Mouse (Mus musculus) cerebral cortex, adult 2 months (tissue): ENCODE measurements around the gene Slc22a14.

ENCODE experiments used
- WGBS: fragments of 180-500 bp; shearing (Covaris S2); methylation state at CpG from one replicate; pipeline ENCODE4 v1.1.7; 2018; 5-methylcytosine and 5-hydroxymethylcytosine counted together

Slc22a14 gene

DNA sequence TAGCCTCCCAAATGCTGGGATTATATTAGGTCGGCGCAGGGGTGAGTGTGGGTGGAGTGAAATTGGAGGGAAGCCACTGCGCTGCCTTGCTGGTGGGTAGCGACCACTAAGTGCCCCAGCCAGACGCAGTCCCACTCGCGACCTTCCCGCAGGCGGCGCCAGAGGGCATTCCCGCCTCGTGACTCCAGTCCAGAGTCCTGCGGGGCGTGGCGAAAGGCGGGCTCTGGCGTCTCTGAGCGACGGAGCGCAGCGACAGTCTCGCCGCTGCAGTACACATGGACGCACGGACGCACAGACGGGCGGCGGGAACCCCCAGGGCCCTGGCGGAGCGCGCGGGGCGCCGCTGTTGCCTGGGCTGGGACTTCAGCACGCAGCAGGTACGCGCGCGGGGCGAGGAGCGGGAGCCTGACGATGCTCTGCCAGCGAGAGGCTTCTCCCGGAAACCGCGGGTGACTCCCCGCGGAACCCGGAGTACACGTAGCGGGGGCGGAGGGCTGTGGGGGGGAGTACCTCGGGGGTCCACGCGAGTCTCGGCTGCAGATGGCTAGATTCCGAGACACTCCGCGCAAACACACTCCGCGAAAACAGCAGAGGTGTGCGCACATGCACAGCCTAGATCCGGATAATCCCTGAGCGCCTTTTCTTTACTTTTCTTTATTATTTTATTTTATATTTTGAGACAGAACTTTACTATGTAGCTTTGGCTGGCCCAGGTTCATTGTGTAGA lies 7.9 kb downstream of the Slc22a14 start, which contains the start of gene Xylb:
Gene Xylb, plus strand, starts transcription at position 51 of the 727 bp plus-strand sequence.
- WGBS: 2% methylated on average over 65 of the region's 65 CpGs

DNA sequence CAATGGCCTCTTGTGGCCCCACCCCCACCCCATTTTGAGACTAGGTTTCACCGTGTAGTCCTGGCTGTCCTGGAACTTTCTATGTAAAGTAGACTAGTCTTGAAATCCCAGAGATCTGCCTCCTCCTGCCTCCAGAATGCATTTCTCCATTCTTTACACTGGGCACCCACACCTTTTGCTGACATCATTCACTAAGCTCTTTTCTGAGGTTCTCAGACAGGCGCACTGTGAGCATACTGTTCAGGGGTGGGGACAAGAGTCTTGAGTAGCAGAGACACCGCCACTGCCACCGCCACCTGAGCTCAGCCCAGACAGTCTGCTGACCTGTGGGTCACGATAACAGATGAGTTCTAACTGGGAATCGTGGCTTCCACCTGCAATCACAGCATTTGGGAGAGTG lies 9.4 kb downstream of the Slc22a14 start:
- WGBS: 63% methylated on average over 6 of the region's 6 CpGs

DNA sequence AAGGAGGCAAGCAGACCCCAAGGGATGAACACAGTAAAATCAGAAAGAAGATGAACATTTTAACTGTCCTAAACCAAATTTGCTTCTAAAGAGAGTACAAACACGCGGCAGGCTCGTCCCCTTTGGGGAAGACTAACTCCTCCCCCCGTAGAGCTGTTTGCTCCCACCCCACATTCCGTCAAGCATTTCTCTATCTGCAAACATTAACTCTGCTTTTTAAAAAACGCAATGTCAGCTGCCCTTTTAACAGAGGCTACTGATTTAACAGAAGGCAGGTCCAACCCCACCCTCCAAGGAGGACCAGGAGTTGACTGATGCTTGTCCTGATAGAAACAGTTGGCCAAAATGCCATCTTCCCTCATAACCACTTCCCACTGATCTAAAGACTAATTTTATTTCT lies 11.4 kb downstream of the Slc22a14 start:
- WGBS: 82% methylated on average over 6 of the region's 6 CpGs

DNA sequence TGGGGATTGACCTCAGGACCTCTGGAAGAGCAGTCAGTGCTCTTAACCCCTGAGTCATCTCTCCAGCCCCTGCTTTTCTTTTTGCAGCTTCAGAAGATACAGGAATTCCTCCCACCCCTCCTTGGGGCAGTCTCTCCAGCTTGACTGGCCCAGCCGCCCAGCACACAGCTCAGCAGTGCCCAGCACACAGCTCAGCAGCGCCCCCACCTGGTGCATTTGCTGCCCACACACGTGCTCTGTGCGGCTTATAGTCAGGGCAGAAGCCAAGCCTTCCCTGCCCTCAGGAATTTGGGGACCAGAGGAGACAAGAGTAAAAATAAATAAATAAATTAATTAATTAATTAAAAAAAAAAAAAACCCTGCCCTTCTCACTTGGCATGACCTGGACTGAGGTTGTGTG lies 13.3 kb downstream of the Slc22a14 start:
- 18% methylated on average over 4 of the region's 4 CpGs for WGBS

DNA sequence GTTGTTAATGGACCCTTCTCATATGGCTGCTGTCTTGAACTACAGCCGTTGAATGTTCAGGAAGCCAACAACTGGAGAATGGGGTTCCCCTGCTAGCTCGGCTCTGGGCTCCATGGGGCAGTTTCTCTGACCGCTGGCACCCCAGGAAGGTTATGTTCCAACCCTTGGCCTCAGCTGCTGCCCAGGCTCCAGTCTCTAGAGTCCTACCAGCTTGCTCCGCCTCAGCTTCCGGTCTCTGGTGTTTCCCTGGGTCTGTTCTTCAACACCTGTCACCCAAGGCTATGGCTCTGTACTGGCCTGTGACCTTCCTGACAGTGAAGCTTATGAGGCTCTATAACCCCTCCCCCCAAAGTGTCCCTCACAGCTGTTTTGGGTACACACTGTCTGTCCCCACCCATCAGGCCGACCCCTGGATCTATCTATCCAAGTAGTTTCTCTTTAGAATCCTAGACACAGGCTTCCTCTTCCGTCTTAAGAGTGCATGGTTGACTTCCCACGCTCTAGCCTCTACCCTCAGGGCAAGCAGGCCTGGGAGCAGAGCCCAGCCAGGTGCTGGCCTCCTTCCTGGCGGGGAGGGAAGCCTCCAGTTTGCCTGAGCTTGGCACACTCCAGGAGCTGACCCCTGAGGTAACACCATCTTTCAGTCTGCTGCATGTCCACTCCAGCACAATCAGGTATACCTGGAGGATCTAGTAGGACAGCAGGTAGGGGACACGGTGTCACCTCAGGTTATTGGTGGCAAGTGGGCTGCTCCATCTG lies 14.2 kb downstream of the Slc22a14 start:
- 90% methylated on average over 10 of the region's 10 CpGs for WGBS

DNA sequence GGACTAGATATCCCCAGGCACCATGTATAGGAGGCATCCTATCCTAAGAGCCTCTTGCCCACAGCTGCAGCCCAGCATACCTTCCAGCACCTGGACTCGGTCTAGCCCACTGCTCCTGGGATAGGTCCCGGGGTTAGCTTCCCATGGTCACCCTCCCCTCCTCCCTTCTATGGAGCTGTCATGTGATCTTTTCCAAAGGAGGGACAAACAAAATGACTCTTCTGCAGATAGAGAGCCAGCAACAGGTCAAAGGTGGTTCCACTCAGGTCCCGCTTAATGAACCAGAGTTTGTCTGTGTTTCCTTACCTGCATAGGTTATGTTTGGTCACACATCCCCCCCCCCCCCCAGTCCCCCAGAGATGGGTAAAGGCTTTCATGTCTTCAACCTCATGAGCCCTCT lies 14.8 kb downstream of the Slc22a14 start:
- whole genome bisulfite sequencing: 88% methylated on average over 3 of the region's 3 CpGs

DNA sequence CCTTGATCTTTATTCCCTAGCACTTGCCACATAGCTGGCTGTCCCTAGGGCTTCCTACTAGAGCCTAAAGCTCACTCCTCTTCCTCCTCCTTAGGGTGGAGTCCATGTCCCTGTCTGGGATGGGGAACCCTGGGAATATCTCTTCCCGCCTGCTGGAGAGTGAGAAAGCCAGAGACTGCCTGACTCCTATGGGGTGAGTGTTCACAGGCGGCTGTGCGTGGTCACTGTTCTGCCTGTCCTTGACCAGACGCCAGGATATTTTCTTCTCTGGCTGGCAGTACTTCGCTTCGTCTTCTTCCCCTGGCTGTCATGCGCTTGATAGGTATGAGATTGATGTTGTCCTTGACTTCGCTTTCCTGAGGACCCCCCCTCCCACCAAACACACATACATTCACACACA lies 19.0 kb downstream of the Slc22a14 start:
- WGBS: 89% methylated on average over 8 of the region's 8 CpGs

DNA sequence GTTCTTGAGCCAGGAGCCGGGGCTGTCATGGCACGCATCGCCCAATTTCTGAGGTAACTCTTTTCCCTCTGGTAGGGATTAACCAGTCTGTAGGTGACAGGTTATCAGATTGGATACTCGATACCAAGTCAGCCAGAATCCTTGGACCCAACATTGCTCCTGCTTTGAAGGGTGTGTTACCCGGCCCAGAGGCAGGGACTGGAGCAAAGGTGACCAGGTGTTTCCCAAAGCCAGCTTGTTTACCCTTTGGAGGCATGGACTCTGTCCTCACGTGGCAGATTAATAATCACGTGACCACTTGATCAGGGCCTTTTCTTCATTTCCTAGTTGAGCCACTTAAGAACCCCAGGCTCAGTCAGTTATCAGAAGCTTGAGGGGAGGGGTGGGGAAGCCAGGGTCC lies 22.6 kb downstream of the Slc22a14 start:
- 90% methylated on average over 7 of the region's 7 CpGs for WGBS

DNA sequence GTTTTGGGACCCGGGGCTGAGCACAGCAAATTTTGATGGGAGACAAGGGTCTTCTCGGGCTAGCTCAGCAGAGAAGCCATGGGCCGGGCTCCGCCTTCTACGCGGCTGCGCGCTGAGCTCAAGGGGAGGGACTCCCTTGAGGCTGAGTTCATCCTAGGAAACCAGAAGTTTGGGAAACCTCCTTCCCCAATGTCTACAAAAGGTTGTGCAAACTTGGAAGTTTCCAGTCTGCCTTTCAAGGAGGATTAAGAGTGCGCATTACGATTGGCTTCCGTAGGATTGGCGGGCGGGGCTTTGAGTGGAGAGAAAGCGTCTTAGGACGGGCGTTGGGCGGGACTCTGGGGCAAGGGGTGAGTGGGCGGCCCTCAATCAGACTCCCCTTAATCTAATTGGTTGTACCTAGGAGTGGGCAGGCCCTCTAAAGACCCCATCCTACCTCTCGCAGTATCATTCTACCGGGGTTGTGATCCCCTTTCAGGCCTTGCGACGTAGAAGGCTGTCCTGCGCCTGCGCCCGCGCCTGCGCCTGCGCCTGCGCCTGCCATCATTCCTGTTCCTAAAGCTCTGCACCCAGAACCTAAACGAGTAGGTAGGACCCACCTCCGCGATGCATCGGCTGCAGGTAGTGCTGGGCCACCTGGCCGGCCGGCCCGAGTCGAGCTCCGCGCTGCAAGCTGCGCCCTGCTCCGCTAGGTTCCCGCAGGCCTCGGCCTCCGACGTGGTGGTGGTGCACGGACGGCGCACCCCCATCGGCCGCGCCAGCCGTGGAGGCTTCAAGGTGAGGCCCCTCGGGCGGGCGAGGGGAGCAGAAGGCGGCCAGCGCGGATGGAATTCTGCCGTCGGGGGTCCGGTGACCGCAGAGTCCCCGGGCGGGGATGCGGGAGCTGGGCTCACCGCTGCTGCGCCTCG lies 24.2 kb downstream of the Slc22a14 start, which contains the start of gene Myd88:
Gene Myd88, minus strand, starts transcription at position 503 of the 908 bp plus-strand sequence.
- 1% methylated on average over 68 of the region's 68 CpGs for WGBS

DNA sequence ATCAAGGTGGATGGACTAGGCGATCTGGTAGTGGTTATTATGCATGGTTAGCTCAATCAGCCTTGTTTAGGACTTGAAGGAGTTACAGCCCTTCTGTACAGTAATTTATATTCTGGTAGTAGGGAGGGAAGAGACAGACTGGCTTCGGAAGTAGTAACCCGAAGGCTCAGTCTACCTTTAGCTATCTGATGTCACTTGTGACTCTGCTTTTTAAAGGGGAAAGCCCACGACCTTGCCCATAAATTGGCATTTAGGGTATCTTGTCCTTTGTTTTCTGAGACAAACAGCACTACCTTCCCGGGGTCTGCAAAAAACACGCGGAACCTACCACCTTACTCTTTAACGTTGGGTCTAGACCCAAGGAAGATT lies 25.2 kb downstream of the Slc22a14 start:
- WGBS: 5% methylated on average over 8 of the region's 8 CpGs

DNA sequence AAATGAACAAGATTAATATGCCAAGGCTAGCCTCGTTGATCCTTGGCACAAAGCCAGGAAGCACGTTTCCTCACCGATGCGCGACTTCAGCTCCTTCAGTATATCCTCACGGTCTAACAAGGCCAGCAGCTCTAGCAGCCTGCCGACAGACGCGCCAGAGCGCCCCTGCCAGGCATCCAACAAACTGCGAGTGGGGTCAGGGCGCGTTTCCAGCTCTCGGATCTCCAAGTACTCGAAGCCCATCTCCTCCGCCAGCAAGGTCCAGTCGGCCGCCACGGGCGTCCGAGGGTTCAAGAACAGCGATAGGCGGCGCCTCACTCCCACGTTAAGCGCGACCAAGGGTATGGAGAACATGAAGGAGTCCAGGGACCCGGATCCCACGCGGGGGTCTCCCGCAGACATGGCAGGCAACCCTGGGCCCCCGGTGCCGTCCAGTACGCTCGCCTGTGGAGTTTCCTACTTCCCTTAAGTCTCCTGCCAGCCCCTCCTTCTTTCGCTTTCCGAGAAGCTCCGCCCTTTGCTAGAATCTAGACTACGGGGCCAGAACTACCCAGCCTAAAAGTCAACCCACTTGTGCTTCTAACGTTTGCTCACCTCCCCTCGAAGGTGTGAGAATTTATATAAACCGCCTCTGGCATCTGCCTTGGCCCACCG lies 25.7 kb downstream of the Slc22a14 start, which contains the start of gene Acaa1a:
Gene Acaa1a, plus strand, starts transcription at position 119 of the 654 bp plus-strand sequence.
- WGBS: 1% methylated on average over 43 of the region's 43 CpGs

DNA sequence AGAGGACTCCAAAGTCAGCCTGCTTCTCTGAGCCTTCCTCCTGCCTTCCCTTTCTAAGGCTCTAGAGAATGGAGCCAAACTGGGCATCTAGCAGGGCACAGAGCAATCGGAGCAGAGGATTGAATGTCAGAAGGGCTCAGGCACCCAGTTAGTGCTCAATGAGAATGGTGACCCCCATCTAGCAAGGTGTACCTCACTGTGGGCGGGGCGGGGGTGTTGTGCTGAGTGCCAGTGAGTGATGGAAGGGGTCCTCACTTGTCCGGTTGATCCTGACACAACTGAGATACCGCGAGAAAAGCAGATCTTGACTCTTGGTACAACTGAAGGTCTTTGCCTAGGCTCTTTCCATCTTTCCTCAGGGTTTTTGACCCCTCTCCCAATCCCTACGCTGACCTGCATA lies 26.2 kb downstream of the Slc22a14 start:
- WGBS: 67% methylated on average over 7 of the region's 7 CpGs

DNA sequence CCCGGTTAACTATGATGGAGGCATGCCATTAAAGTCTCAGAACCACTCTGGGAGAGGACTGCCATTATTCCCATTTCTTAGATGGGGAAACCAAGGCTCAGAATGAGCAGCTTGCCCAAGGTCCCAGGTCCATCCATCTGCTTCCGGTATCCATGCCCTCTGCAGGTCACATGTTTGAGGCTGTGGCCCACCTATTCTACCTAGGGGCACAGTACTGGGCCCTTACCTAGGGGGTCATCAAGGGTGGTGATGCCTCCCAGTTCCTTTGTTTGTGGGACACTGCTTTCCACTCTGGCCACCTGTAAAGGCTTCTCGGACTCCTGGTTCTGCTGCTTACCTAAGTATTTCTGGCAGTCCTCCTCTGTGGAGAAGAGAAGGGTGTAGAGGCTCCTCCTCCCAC lies 27.0 kb downstream of the Slc22a14 start:
- WGBS: 92% methylated on average over 3 of the region's 3 CpGs

DNA sequence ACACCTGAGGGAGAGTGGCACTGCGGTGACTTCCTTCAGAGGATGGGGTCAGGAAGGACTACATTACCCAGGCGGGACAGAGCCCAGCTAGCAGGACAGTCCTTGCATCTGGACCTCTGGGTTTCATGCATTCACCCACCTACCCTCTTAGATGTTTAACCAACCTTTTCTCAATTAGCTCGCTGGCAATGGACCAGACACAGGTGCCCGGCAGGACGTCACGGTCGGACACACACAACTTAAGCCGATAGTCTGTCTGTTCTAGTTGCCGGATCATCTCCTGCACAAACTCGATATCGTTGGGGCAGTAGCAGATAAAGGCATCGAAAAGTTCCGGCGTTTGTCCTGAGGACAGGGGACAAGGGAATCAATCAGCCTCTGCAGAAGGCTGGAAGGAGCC lies 27.5 kb downstream of the Slc22a14 start:
- 96% methylated on average over 14 of the region's 14 CpGs for WGBS

DNA sequence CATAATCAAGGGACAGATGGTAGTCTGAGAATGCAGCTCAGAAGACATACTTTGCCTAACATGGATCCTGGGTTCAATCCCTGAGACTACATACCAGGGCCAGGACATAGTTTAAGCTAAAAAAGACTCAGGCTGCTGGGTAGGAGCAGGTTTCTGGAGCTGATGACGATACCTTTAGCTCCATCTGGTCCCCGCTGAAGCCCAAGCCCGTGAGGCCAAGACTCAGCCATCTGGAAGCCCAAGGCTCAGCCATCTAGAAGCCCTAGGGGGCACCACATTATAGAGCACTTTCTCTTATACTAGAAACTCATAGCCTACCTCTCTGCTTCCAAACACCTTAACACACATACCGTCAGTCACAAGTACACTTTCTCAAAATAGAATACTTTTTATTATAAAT lies 29.8 kb downstream of the Slc22a14 start:
- WGBS: 73% methylated on average over 4 of the region's 4 CpGs

DNA sequence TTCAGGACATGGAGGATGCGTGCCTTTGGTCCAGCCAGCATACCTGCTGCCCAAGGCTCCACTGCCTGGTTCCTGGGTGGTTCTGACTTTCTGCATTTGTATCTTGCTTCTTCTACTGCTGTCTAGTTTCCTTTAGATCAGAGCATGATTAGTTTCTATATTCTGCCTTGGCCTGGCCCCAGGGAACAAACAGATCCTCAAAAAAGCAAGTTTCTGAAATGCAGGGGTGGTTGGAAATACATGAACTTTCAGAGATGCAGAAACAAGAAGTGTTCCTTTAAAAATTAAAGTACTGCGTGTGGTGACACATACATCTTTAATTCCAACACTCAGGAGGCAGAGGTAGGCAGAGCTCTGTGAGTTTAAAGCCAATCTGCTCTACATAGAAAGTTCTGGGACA lies 30.5 kb downstream of the Slc22a14 start:
- 49% methylated on average over 2 of the region's 2 CpGs for WGBS

DNA sequence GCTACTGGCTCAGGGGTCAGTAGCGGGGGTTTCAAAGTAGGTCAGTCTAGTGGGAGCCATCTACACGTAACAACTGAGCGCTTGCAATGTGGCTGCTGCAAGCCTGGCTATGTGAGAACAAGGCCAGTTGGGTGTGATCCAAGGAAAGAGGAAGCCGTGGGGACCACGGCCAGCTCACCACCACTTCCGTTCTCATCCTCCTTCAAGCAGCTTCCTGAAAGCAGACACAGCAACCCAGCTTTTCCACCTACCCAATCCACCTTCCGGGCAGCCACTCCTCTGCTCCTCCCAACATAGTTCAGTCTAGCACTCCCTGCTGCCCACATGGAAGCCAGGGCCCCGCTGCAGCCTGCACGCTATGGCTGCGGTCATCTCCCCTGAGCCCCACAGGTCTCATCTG lies 31.0 kb downstream of the Slc22a14 start:
- 21% methylated on average over 10 of the region's 10 CpGs for WGBS

DNA sequence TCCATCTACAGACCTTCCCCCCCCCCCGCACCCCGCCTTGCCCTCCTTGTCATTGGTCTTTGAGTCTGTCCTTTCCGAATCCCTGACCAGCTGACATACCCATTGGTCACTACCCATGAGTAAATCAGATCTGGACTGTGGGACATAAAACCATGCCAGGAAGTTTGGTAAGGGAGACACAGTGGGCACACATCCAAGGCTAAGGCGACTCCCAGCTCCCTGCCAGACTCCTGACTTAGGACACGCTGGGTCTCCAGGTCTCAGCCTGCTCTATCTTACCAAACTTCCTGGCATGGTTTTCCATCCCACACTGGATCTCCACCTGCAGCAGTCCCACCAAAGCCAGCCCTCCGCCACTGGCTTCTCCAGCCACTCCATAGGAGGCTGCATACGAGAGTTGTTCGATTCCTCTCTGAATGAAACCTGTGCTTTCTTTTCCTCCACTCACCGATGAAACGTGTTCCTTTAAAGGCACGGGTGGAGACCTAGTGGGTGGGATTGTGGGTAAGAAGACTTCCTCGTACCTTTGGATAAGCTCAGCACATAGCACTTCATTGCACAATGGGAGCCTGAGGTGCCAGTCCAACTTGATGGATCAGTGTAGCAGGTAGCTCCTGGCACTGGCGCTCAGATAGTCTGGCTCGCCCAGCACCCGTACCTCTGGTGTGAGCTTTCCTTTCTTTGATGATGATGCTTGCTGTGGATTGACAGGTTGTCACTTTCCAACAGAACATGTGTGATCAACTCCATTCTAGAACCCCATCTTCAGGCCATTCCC lies 35.0 kb downstream of the Slc22a14 start:
- 91% methylated on average over 15 of the region's 15 CpGs for WGBS

DNA sequence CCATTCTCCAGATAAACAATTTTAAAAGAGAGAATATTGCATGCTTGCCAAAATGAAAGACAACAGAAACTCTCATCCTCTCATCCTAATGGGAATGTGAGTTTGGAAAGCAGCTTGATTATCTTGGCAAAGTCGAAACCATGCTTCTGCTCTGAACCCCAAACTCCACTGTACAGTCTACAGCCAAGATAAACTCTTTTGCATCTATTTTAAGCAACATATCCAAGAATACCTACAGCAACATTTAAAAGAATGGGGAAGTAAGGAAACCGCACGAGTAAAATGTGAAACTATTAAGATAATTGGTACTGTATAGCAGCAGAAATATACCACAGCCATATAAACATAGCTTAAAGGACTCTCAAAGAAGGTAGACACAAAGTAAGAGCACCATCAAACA lies 36.9 kb downstream of the Slc22a14 start:
- WGBS: 63% methylated on average over 3 of the region's 3 CpGs

DNA sequence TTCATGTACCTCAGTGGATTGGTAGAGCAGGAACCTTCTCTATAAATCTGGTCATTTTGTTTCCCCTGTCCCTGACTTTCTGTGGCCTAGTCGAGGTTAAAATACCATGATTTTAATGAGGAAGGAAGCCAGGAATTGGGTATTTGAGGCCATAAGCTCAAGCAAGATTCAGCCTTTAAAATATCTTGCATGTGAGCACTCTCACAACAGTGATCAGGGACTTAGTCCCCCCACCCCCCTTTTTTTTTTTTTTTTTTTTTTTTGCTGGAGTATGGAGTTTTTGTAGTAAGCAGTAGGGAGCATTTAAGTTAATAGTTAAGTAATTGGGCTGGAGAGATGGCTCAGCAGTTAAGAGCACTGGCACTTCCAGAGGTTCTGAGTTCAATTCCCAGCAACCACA lies 41.2 kb downstream of the Slc22a14 start:
- WGBS: 63% methylated on average over 1 of the region's 1 CpGs

DNA sequence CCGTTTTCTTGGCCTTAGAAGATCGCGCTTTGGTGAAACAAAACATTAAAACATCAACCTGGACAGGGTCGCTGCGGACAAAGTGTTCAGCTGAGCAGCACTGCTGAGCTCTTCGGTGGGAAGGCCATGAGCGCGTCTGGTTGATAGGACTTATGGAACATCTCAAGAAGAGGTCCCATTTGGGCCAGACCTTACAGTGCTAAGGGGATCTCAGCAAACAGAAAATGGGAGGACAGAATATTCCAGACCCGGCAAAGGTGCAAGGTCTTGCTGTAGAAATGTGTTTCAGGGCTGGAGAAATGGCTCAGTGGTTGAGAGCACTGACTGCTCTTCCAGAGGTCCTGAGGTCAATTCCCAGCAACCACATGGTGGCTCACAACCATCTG lies 42.1 kb downstream of the Slc22a14 start:
- 2% methylated on average over 9 of the region's 9 CpGs for WGBS
